Mouse (Mus musculus): ENCODE measurements around the gene Opn5.

- TF ChIP-seq CTCF (IDR thresholded peaks at IDR 0.05; ENCODE audit: control insufficient read depth, insufficient read depth, low read length): no peak
- TF ChIP-seq POLR2A (IDR thresholded peaks at IDR 0.05; ENCODE audit: borderline replicate concordance, control insufficient read depth, low read depth, low read length): no peak
Measured at GRCm38 (mm10) chr17:42643416-42643815, 32.2 kb upstream of the Opn5 start.

Data from bone marrow, adult 2 months (tissue).